Mouse (Mus musculus): Measurements from ENCODE around the gene Parp4.

DNA sequence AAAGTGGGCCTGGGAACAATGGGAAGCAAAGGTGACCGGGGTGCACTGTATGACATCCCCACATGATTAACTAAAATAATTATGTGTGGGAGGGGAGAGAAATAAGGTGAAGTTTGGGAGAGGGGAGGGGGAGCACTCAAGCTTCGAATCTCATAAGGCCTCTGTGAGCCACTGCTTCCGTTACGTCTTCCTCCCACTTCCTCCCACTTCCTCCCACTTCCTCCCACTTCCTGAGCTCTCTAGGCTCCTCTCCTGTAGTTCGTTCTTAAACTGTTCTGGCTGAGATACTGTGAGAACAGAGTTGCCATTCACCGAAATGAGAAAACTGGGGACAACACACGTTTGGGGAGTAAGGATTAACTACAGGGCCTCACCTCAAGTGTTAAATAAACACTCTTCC lies 7.9 kb upstream of the Parp4 start:
- TF ChIP-seq GATA1 (IDR thresholded peaks at IDR 0.05; ENCODE audit: low read length) (no peak), TAL1 (IDR thresholded peaks at IDR 0.05; ENCODE audit: low read length) (no peak)
